Mouse (Mus musculus): ENCODE data around the gene Lrfn4. TPM values are rescaled to one million over a fixed set of nuclear protein-coding genes. Genes with fewer than 3 reads are reported as not detected.
"Not testable (repeated sequence)": the region's sequence is repeated elsewhere in the genome, so short reads cannot be mapped to it uniquely, and the experiment has no call there.

Gene Lrfn4
- polyA plus RNA-seq, 1 experiment from 2014 or later: 4.6 TPM

DNA sequence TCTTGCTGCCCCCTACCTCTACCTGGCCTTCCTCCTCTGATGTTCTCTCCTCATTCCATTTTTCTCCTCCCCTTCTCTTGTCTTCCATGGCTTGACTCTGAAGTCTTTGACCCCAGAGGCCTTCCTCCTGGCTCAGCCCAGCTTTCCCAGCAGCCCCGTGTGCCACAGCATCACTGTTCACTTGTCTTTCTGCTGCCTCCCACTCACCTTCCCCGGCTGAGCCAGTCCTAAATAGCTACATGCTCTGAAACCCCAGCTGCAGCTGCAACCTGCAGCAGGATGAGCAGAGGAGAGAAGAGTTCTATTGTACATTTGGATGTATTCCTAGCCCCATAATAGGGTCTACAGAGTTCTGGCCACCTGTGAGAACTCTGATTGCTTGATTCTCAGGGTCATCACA is 28.0 kb downstream of the Lrfn4 start:
- H3K27ac ChIP-seq (ENCODE audit: low read depth, low read length): no peak overlapping the region
- no peaks in the 10 kb centered on the region for H3K36me3 ChIP-seq (ENCODE audit: control insufficient read depth, insufficient read depth)
- no peak for ATAC-seq
- no peaks in the 10 kb centered on the region for H3K9me3 ChIP-seq (ENCODE audit: control insufficient read depth)
- no peak overlapping the region for H3K9ac ChIP-seq (ENCODE audit: low read depth, low read length)
- H3K4me1 ChIP-seq (replicated peaks; ENCODE audit: control insufficient read depth, insufficient read depth, low read length): no peaks in the 10 kb centered on the region
- no peak overlapping the region for H3K4me2 ChIP-seq (replicated peaks; ENCODE audit: low read depth)
- H3K27me3 ChIP-seq (replicated peaks; ENCODE audit: control insufficient read depth, insufficient read depth, low read length): no peaks in the 10 kb centered on the region
- H3K4me3 ChIP-seq (ENCODE audit: low read depth, low read length): no peak overlapping the region
- no peak for TF ChIP-seq CTCF (IDR thresholded peaks at IDR 0.05; ENCODE audit: low read depth)
- 67% methylated on average over 2 of the region's 2 CpGs for WGBS

DNA sequence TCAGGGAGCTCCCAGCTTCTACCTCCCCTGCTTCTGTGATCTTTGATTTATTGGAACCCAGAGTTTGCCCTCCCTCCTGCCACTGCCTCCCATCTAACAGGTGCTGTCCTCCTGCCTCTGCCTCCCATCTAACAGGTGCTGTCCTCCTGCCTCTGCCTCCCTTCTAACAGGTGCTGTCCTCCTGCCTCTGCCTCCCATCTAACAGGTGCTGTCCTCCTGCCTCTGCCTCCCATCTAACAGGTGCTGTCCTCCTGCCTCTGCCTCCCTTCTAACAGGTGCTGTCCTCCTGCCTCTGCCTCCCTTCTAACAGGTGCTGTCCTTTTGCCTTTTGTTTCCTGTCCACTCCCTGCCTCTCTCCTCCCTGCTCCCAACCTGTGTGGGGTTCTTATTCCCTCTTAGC is 28.7 kb downstream of the Lrfn4 start:
- not testable (repeated sequence) for H3K36me3 ChIP-seq (ENCODE audit: control insufficient read depth, insufficient read depth); ATAC-seq; H3K4me1 ChIP-seq (replicated peaks; ENCODE audit: control insufficient read depth, insufficient read depth, low read length)

DNA sequence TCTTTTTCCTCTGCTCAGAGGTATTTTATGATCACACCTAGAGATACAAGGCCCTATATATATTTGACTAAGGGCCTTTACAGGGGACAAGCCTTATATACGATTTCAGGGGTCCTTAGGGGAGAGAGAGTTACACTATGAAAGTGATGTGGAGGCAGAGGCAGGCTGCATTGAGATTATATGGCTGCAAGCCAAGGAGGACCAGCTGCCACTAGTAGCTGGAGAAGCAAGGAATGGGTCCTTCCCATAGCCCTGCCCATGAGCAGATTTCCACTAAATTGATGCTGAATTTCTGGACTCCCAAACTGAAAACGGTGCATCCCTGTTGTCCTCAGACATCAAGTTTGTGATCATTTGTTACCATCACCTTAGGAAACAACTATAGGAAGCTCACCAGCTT is 31.6 kb downstream of the Lrfn4 start:
- no peak overlapping the region for H3K27ac ChIP-seq (ENCODE audit: low read depth, low read length)
- no peaks in the 10 kb centered on the region for H3K4me1 ChIP-seq (replicated peaks; ENCODE audit: control insufficient read depth, insufficient read depth, low read length)
- H3K9ac ChIP-seq (ENCODE audit: low read depth, low read length): no peak overlapping the region
- TF ChIP-seq CTCF (IDR thresholded peaks at IDR 0.05; ENCODE audit: low read depth): no peak
- no peak overlapping the region for H3K4me3 ChIP-seq (ENCODE audit: low read depth, low read length)
- 59% methylated on average over 2 of the region's 2 CpGs for WGBS
- no peak overlapping the region for H3K4me2 ChIP-seq (replicated peaks; ENCODE audit: low read depth)
- no peaks in the 10 kb centered on the region for H3K36me3 ChIP-seq (ENCODE audit: control insufficient read depth, insufficient read depth)
- H3K27me3 ChIP-seq (replicated peaks; ENCODE audit: control insufficient read depth, insufficient read depth, low read length): no peaks in the 10 kb centered on the region
- ATAC-seq: no peak
- H3K9me3 ChIP-seq (ENCODE audit: control insufficient read depth): no peaks in the 10 kb centered on the region

More for the DNA sequence above, 28.7 kb downstream of the Lrfn4 start:
- H3K27ac ChIP-seq (ENCODE audit: low read depth, low read length); H3K4me3 ChIP-seq (ENCODE audit: low read depth, low read length); H3K27me3 ChIP-seq (replicated peaks; ENCODE audit: control insufficient read depth, insufficient read depth, low read length); H3K9ac ChIP-seq (ENCODE audit: low read depth, low read length); H3K9me3 ChIP-seq (ENCODE audit: control insufficient read depth); H3K4me2 ChIP-seq (replicated peaks; ENCODE audit: low read depth): not testable (repeated sequence)

DNA sequence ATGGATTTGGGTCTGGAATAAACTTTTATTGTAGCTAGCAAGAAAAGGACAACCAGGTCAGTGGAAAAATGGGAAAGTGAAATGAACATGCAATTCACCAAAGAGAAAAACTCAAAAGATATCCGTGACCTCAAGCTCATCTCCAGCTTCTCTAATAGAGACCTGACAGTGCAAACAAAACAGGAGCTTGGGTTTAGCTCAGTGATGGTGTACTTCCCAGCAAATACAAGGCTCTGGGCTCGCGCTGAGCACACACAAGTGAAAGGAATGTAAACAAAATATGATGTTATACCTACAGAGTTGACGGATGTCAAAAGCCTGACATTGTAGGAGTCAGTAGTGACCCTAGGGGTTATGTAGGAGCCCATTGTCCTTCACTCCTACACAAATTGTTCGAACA is 36.2 kb downstream of the Lrfn4 start:
- Histone ChIP-seq H3K27me3 (replicated peaks; ENCODE audit: control insufficient read depth, insufficient read depth, low read length) (no peaks in the 10 kb centered on the region), H3K4me2 (replicated peaks; ENCODE audit: low read depth) (no peak overlapping the region), H3K9me3 (ENCODE audit: control insufficient read depth) (no peaks in the 10 kb centered on the region), H3K27ac (ENCODE audit: low read depth, low read length) (no peak overlapping the region), H3K4me3 (ENCODE audit: low read depth, low read length) (no peak overlapping the region), H3K36me3 (ENCODE audit: control insufficient read depth, insufficient read depth) (no peaks in the 10 kb centered on the region), H3K4me1 (replicated peaks; ENCODE audit: control insufficient read depth, insufficient read depth, low read length) (no peaks in the 10 kb centered on the region), H3K9ac (ENCODE audit: low read depth, low read length) (no peak overlapping the region)
- no peak for ATAC-seq
- 55% methylated on average over 5 of the region's 5 CpGs for WGBS
- TF ChIP-seq CTCF (IDR thresholded peaks at IDR 0.05; ENCODE audit: low read depth): no peak

DNA sequence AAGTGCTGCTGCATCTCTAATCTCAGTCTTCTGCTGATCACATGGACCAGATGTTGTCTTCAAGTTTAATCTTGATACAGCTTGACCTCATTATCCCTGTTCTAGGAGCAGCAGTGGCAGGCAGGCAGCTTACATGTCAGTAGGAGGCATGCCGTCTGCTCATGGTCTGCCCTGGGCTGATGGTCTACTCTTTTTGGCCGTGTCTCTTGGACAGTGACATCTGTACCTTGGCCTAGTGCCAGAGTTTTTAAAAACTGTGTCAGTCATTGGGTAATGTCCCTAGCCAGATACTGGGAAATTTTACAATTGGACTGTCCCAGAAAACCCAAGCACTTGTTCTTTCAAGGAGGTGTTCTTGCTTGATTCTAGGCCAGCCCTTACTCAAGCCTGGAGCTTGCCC is 36.7 kb downstream of the Lrfn4 start:
- WGBS: 72% methylated on average over 2 of the region's 2 CpGs
- ATAC-seq: no peak
- no peak for TF ChIP-seq CTCF (IDR thresholded peaks at IDR 0.05; ENCODE audit: low read depth)

DNA sequence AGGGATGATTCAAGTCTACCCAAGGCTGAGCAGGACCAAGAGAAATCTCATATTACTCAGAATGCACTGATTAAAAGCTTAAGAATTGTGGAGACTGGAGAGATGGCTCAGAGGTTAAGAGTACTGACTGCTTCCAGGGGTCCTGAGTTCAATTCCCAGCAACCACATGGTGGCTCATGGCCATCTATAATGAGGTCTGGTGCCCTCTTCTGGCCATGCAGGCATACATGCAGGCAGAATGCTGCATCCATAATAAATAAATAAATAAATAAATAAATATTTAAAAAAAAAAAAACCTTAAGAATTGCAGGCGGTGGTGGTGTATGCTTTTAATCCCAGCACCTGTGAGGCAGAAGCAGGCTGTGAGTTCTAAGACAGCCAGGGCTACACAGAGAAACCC is 42.2 kb downstream of the Lrfn4 start:
- H3K36me3 ChIP-seq (ENCODE audit: control insufficient read depth, insufficient read depth): no peaks in the 10 kb centered on the region
- no peaks in the 10 kb centered on the region for H3K4me1 ChIP-seq (replicated peaks; ENCODE audit: control insufficient read depth, insufficient read depth, low read length)
- no peak overlapping the region for H3K27ac ChIP-seq (ENCODE audit: low read depth, low read length)
- no peak overlapping the region for H3K9ac ChIP-seq (ENCODE audit: low read depth, low read length)
- no peak for ATAC-seq
- no peaks in the 10 kb centered on the region for H3K9me3 ChIP-seq (ENCODE audit: control insufficient read depth)
- WGBS: 85% methylated on average over 1 of the region's 1 CpGs
- no peak overlapping the region for H3K4me3 ChIP-seq (ENCODE audit: low read depth, low read length)
- no peak overlapping the region for H3K4me2 ChIP-seq (replicated peaks; ENCODE audit: low read depth)
- TF ChIP-seq CTCF (IDR thresholded peaks at IDR 0.05; ENCODE audit: low read depth): peak; percentile 57
- H3K27me3 ChIP-seq (replicated peaks; ENCODE audit: control insufficient read depth, insufficient read depth, low read length): no peaks in the 10 kb centered on the region

More for the DNA sequence above, 36.7 kb downstream of the Lrfn4 start:
- Histone ChIP-seq H3K36me3 (ENCODE audit: control insufficient read depth, insufficient read depth) (no peaks in the 10 kb centered on the region), H3K9ac (ENCODE audit: low read depth, low read length) (no peak overlapping the region), H3K4me1 (replicated peaks; ENCODE audit: control insufficient read depth, insufficient read depth, low read length) (no peaks in the 10 kb centered on the region), H3K9me3 (ENCODE audit: control insufficient read depth) (no peaks in the 10 kb centered on the region), H3K4me2 (replicated peaks; ENCODE audit: low read depth) (no peak overlapping the region), H3K4me3 (ENCODE audit: low read depth, low read length) (no peak overlapping the region), H3K27ac (ENCODE audit: low read depth, low read length) (no peak overlapping the region), H3K27me3 (replicated peaks; ENCODE audit: control insufficient read depth, insufficient read depth, low read length) (no peaks in the 10 kb centered on the region)

DNA sequence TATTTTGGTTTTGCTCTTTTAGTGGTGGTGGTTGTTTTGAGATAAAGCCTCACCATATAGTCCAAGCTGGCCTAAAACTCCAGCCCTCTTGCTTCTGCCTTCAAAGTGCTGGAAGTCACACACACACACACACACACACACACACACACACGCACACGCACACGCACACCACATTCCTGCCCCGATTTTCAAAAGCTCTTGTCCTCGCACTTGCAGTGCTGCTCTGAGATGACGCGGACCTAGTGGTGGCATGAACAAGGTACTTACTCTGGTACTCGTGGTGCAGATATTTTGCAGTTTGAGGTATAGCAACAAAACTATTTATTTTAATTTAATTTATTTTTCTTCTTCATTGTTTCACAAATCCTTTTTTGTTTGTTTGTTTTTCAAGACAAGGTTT is 43.0 kb downstream of the Lrfn4 start:
- no peak overlapping the region for H3K4me2 ChIP-seq (replicated peaks; ENCODE audit: low read depth)
- H3K9me3 ChIP-seq (ENCODE audit: control insufficient read depth): no peaks in the 10 kb centered on the region
- H3K9ac ChIP-seq (ENCODE audit: low read depth, low read length): no peak overlapping the region
- H3K4me1 ChIP-seq (replicated peaks; ENCODE audit: control insufficient read depth, insufficient read depth, low read length): no peaks in the 10 kb centered on the region
- H3K27ac ChIP-seq (ENCODE audit: low read depth, low read length): no peak overlapping the region
- no peak for TF ChIP-seq CTCF (IDR thresholded peaks at IDR 0.05; ENCODE audit: low read depth)
- H3K27me3 ChIP-seq (replicated peaks; ENCODE audit: control insufficient read depth, insufficient read depth, low read length): no peaks in the 10 kb centered on the region
- no peak overlapping the region for H3K4me3 ChIP-seq (ENCODE audit: low read depth, low read length)
- ATAC-seq: no peak
- WGBS: 87% methylated on average over 8 of the region's 8 CpGs
- H3K36me3 ChIP-seq (ENCODE audit: control insufficient read depth, insufficient read depth): no peaks in the 10 kb centered on the region
